Mouse (Mus musculus) cerebellum, adult 2 months (tissue): Measurements from ENCODE around the gene Syngr3. TPM values are rescaled to one million over a fixed set of nuclear protein-coding genes. Genes with fewer than 3 reads are reported as not detected.
A peak's percentile ranks its signal among the peaks of the same experiment; 100 is the strongest.

Experiments
- DNase-seq, 2 experiments: peaks; one replicate each; pipeline ENCODE4 v3.0.0; 2021
- H3K27ac ChIP-seq: fragments of 200-500 bp; 2 replicates; pipeline ENCODE4 v1.5.1; 2012; ENCODE audit warnings: low read length, control low read depth, inconsistent platforms; ENCODE audit not compliant: insufficient read depth
- H3K27me3 ChIP-seq: fragments of 200-500 bp; 2 replicates; pipeline ENCODE4 v1.6.1; 2012; ENCODE audit warnings: inconsistent platforms, mild to moderate bottlenecking, low read length, moderate library complexity; ENCODE audit not compliant: control insufficient read depth, insufficient read depth
- H3K4me1 ChIP-seq: fragments of 200-500 bp; 2 replicates; pipeline ENCODE4 v1.6.1; 2011; ENCODE audit warnings: low read length; ENCODE audit not compliant: control insufficient read depth, insufficient read depth
- H3K4me3 ChIP-seq: fragments of 200-500 bp; replicated peaks from 2 replicates; pipeline ENCODE3; 2011; ENCODE audit warnings: mild to moderate bottlenecking, low read depth, low read length, control low read depth; ENCODE audit not compliant: insufficient read depth
- CTCF ChIP-seq: fragments of 200-500 bp; IDR thresholded peaks from 2 replicates; pipeline ENCODE4 v1.5.1; 2011; ENCODE audit warnings: low read depth, mild to moderate bottlenecking, control low read depth, low read length, moderate library complexity, borderline replicate concordance; ENCODE audit not compliant: insufficient read depth
- POLR2A ChIP-seq: fragments of 200-500 bp; IDR thresholded peaks from 2 replicates; pipeline ENCODE4 v1.6.1; 2011; ENCODE audit warnings: low read length, control low read depth, borderline replicate concordance; ENCODE audit not compliant: insufficient read depth
- WGBS: fragments of 180-500 bp; shearing (Covaris S2); methylation state at CpG from one replicate; pipeline ENCODE4 v1.1.7; 2018; 5-methylcytosine and 5-hydroxymethylcytosine counted together
- polyA plus RNA-seq: library from polyadenylated mRNA; depleted of rRNA; stranded (reverse); fragments of >200 nt; gene quantifications from 2 replicates; pipeline ENCODE4 v1.2.3, GENCODE M21; 2012

Syngr3 gene
- polyA plus RNA-seq, 1 experiment: 132 TPM

DNA sequence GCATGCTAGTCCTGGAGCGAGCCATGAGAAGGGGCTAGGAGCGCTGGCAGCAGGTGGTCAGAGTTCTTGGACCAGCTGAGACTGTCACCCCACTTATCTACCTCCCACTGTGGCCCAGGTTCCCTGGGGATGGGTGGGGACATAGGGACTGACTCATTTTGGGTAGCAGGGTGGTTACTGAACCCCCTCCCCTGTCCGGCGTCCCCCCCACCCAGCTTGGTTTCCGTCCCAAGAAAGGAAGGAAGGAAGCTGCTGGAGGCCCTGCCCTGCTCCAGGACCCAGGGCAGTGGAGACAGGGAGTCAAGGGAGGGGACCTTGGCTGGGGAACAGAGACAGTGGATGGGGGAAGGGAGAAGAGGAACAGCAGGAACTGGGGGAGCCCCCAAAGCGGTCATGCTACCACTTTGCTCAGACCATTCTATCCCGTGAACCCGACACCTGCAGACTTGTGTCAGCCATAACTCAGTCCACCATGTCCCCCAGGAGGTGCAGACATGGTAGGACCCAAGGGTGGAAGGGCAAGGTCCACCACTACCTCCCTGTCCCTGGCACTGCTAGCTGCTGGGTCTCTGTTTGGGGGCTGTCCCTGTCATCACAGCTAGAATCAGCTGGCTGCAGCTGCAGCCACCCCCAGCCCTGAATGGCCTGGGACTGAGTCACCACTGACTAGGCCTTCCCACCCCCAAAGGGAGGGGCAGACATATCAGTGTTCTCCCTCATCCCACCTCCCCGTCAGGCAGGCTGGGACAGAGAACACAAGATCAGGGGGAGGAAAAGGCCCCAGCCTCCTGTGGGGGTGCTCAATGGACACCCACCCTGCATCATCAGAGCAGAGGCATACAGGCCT, 44.7 kb downstream of the Syngr3 start:
- peaks cover 23% of the 10 kb centered on the region for H3K4me1 ChIP-seq
- H3K4me3 ChIP-seq: no peak overlapping the region
- TF ChIP-seq CTCF: no peak
- no peak for TF ChIP-seq POLR2A
- WGBS: 78% methylated on average over 9 of the region's 9 CpGs
- DNase-seq: no peak
- H3K27me3 ChIP-seq: no peaks in the 10 kb centered on the region
- H3K27ac ChIP-seq: no peak overlapping the region; the same call in 1 of the 2 replicates

DNA sequence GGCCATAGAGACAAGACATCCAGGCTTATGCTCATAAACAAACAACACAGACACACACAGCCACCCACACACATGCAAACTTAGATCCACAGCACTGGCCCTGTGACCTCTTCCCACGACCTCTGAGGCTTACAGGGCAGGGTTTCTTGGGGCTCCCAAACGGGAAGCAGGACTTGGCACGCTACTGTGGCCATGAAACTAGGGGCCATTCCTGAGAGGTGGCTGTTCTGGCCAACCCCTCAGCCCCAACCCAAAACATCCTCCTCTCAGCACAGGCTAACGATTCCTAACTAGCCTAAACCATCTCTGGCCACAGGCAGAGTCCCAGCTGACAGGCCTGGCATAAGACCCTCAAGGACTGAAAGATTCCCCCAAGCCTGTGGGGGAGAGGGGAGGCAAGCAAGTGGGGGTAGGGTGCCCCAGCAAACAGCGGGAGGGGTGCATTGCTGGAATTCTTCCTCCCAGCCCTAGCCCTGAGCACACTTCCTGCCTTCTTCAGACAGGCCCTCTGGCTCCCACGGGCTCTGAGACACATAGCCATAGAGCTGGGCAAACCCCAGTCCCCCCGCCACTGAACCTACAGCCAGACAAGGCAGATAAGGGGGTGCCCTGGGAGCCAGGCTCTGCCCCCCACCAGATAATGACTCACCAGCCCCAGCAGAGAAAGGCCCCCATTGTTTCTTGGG, 45.6 kb downstream of the Syngr3 start:
- no peak overlapping the region for H3K4me3 ChIP-seq

DNA sequence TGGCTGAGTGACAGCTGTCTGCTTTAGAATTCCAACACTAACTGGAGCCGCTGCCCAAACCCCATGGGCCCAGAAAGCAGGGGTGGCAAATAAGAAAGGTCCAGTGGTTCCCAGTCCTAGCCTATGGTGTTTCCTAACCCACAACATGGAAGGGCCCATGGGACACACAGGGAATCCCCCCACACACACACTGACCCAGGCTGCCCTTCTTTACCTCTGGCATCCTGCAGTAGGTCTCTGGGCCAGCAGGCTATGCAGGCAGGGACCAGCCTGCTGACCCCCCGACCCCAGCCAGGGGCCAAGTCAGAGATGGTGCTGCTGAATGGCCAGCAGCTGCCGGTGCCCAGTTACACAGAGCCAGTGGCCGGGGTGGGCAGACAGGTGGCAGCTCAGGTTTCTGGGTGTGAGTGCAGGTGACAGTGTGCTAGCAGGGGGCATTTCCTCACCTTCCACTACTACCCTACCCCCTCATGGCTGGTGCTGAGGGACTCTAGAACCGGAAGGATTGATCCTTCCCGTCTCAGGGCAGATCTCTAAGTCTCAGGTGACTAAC, 46.9 kb downstream of the Syngr3 start:
- Histone ChIP-seq H3K27ac (no peak overlapping the region), H3K27me3 (no peaks in the 10 kb centered on the region), H3K4me3 (no peak overlapping the region), H3K4me1 (peaks cover 17% of the 10 kb centered on the region)
- DNase-seq: no peak
- TF ChIP-seq CTCF (no peak), POLR2A (no peak)
- WGBS: 67% methylated on average over 6 of the region's 6 CpGs

More for the DNA sequence above, 45.6 kb downstream of the Syngr3 start:
- Histone ChIP-seq H3K4me1 (peaks cover 23% of the 10 kb centered on the region), H3K27me3 (no peaks in the 10 kb centered on the region), H3K27ac (peak overlapping the region; percentile 32; the same call in 1 of the 2 replicates)
- TF ChIP-seq CTCF: no peak
- TF ChIP-seq POLR2A: no peak
- DNase-seq: no peak
- 49% methylated on average over 7 of the region's 7 CpGs for WGBS

DNA sequence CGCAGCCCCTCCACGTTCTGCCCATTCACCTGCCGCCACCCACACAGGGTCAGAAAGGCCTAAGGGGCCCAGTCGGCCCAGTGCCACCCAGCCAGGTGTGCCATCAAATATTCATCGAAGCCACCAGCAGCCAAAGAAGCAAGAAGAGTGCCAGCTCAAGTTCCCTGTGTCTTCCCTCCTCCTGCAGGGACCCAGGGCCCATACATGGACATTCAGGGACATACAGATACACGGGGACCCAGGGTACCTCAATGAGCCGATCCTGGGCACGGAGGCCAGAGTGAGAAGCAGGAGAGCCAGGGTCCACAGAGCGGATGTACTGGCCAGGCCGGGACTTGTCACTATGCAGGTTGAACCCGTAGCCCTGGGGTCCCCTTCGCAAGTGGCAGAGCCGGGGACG, 47.8 kb downstream of the Syngr3 start:
- DNase-seq: no peak
- WGBS: 87% methylated on average over 14 of the region's 14 CpGs
- Histone ChIP-seq H3K4me3 (no peak overlapping the region), H3K27ac (no peak overlapping the region), H3K27me3 (no peaks in the 10 kb centered on the region), H3K4me1 (peaks cover 15% of the 10 kb centered on the region)
- no peak for TF ChIP-seq POLR2A

DNA sequence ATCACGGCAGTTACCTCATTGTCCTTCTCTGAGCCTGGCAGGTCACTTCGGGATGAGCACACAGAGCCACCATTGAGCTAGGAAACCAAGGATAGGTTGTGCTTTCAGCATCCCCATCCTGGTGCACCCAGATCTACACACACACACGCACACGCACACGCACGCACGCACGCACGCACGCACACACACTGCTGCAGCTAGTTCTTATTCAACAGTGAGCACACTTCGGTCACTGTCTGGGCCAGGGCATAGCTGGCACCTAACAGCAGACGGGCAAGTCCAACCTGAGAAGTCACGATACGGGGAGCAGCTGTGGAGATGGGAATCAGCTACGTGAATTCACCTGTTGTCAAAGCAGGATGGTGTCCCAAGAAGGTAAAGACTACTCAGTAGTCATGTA, 49.2 kb downstream of the Syngr3 start:
- H3K27ac ChIP-seq: no peak overlapping the region
- 89% methylated on average over 15 of the region's 15 CpGs for WGBS
- DNase-seq: no peak
- H3K4me3 ChIP-seq: no peak overlapping the region
- no peak for TF ChIP-seq CTCF
- peaks cover 12% of the 10 kb centered on the region; the same call in 1 of the 2 replicates for H3K4me1 ChIP-seq
- H3K27me3 ChIP-seq: no peaks in the 10 kb centered on the region

DNA sequence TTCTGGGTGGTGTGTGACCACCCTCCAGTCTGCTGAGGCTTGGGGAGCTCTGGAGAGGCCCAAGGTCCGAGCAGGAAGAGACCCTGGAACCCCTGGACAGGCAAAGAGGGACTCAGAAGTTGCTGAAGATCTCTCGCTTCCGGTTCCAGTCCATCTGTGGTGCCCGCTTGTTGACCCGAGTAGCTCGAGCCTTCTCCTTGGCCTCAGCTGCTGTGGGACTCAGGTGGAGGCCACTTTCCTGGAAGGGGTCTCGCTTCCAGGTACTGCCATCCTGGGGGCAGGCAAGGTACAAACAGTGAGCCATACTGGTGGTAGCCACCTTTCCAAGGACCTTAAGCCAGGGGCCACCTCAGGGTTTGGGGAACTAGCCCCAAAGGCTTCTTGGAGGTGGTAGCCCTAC, 49.6 kb downstream of the Syngr3 start:
- Histone ChIP-seq H3K4me1 (peaks cover 8% of the 10 kb centered on the region; the same call in 1 of the 2 replicates), H3K4me3 (no peak overlapping the region), H3K27me3 (no peaks in the 10 kb centered on the region), H3K27ac (no peak overlapping the region)
- 77% methylated on average over 7 of the region's 7 CpGs for WGBS
- DNase-seq: no peak
- TF ChIP-seq CTCF (no peak), POLR2A (no peak)

DNA sequence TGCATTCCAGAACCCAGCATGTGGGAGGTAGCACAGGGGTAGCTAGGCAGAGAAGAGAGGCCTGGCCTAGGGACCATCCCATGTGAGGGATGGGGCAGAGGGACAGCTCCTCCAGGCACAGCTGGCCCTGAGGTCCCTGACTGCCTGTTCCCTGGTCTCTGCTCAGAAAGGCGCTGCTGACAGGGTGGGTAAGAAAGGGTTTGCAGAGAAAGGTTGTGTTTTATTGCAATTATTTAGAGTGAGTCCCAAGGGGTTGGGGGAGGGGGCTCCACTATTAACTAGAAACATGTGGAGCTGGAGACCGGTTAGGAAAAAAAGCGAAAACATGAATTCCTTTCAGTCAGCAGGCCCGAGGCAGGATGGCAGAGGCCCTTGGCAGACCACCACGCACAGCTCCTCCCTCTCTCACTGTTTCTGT, 50.2 kb downstream of the Syngr3 start:
- TF ChIP-seq CTCF (no peak), POLR2A (no peak)
- 70% methylated on average over 5 of the region's 5 CpGs for WGBS
- no peak overlapping the region for H3K4me3 ChIP-seq
- no peak overlapping the region for H3K27ac ChIP-seq
- no peak for DNase-seq
- H3K27me3 ChIP-seq: no peaks in the 10 kb centered on the region
- H3K4me1 ChIP-seq: peaks cover 6% of the 10 kb centered on the region; the same call in 1 of the 2 replicates

DNA sequence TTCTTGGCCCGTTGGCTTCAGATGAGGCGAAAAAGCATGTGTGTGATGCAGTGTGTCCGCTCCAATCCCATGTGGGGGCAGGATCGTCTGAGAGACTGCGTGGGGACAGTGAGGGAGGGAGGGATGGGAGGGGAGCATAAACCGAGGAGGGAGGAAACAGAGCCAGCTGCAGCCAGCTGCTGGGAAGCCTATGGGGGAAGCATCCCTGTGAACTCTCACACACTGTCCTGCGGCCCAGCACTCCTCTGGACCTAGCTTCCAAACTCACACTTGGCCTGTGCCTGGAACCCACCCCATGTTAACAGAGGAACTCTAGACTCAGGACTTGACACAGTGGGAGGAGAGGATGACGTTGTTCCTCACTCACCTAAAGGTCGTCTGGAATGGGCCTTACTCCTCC, 50.9 kb downstream of the Syngr3 start:
- 65% methylated on average over 9 of the region's 9 CpGs for WGBS
- no peak overlapping the region for H3K4me3 ChIP-seq
- no peak for DNase-seq
- H3K27ac ChIP-seq: no peak overlapping the region
- peaks cover 1% of the 10 kb centered on the region; the same call in 1 of the 2 replicates for H3K4me1 ChIP-seq
- TF ChIP-seq POLR2A (no peak), CTCF (no peak)
- H3K27me3 ChIP-seq: no peaks in the 10 kb centered on the region
